Comparison of ENCODE assay signal across 8 mouse cellular contexts in the genomic region with DNA sequence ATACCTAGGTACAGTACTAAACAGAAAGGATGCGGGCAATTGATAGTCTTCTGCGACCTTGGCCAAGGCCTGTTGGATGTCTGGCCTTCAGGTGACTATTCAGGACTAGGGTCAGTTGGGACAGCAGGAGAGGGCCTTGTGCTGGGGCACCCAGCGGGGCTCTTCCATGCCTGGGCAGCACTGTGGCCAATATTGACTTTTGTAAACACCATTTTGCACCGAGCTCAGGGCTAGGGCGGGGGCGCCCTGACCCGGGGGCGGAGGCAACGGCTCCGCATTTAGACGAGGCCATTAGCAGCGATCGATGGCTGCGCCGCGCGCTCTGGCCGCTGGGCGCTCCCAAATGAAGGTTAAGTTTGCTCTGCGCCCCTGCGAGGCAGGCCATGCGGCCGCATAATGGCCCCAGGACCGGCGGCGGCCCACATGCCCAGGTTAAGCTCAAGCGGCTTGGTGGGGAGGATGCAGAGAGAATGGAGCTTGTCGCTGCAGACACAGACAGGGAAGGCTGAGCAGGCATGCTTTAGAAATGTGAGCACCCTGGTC.
A peak's percentile ranks its signal among the peaks of the same experiment; 100 is the strongest.
DNase-seq lines count a peak whose midpoint lies in the region; ATAC-seq and TF ChIP-seq lines count a peak whose summit lies in the region.
"Had no signal": no experiment of that assay in that cellular context is flagged by ENCODE, and none has a peak within 500 bp of the region (broad histone marks: within the 10 kb centered on the region; RNA-seq: fewer than 3 reads in every experiment).

No protein-coding gene starts in this region.

- no peak for TF ChIP-seq CTCF in layer of hippocampus, adult 2 months (conservative IDR thresholded peaks at IDR 0.05)

- no peak overlapping the region for H3K27ac ChIP-seq in hindbrain, embryonic 13.5 days
- no peak overlapping the region for H3K27ac ChIP-seq in midbrain, embryonic 13.5 days
- H3K27ac ChIP-seq in layer of hippocampus, adult 2 months, result no peak overlapping the region

- H3K4me1 ChIP-seq in hindbrain, embryonic 13.5 days (replicated peaks), result peaks cover 19% of the 10 kb centered on the region
- peaks cover 5% of the 10 kb centered on the region for H3K4me1 ChIP-seq in midbrain, embryonic 13.5 days (replicated peaks)

- 12% methylated on average over 27 of the region's 28 CpGs for WGBS in hindbrain, embryonic 13.5 days
- WGBS in midbrain, embryonic 13.5 days, result 10% methylated on average over 28 of the region's 28 CpGs

- ATAC-seq in hindbrain, embryonic 13.5 days (ENCODE audit: low FRiP score), result peak; percentile 40
- ATAC-seq in midbrain, embryonic 13.5 days, result peak; percentile 40

- peak overlapping the region; percentile 61 for H3K9ac ChIP-seq in hindbrain, embryonic 13.5 days
- H3K9ac ChIP-seq in midbrain, embryonic 13.5 days (replicated peaks), result no peak overlapping the region

- no peaks in the 10 kb centered on the region for H3K36me3 ChIP-seq in hindbrain, embryonic 13.5 days
- H3K36me3 ChIP-seq in midbrain, embryonic 13.5 days, result no peaks in the 10 kb centered on the region

- DNase-seq in ES-CJ7 (ENCODE audit: low read depth, low spot score) (peak; percentile 31), ZHBTc4 (ENCODE audit: low read depth, low spot score) (peak; percentile 66)
- no peak for DNase-seq in cerebellum, adult 11 months
- DNase-seq in thymus, postnatal 14 days, result no peak
- no peak for DNase-seq in layer of hippocampus, adult 2 months (ENCODE audit: low spot score in 2 of 2)

- H3K4me3 ChIP-seq in hindbrain, embryonic 13.5 days, result 0 out of 2 replicates have a peak overlapping the region, but pooled peaks have one; percentile 15
- no peak overlapping the region; the same call in 1 of the 2 replicates for H3K4me3 ChIP-seq in midbrain, embryonic 13.5 days (replicated peaks)
- no peak overlapping the region for H3K4me3 ChIP-seq in layer of hippocampus, adult 2 months
- H3K4me3 ChIP-seq: myocyte had no signal

- peak overlapping the region; percentile 49 for H3K4me2 ChIP-seq in hindbrain, embryonic 13.5 days
- H3K4me2 ChIP-seq in midbrain, embryonic 13.5 days (replicated peaks), result peak overlapping the region; percentile 33

- H3K27me3 ChIP-seq in hindbrain, embryonic 13.5 days, result peaks cover 44% of the 10 kb centered on the region
- H3K27me3 ChIP-seq in midbrain, embryonic 13.5 days, result peaks cover 27% of the 10 kb centered on the region

- H3K9me3 ChIP-seq in hindbrain, embryonic 13.5 days, result no peaks in the 10 kb centered on the region
- H3K9me3 ChIP-seq in midbrain, embryonic 13.5 days, result no peaks in the 10 kb centered on the region

Comparison
In these comparisons a context has a peak if more than half of its experiments do, and no peak if none do; other contexts are left out.
1. DNase-seq: peak in ES-CJ7 (single experiment) and ZHBTc4 (single experiment); none in cerebellum, adult 11 months (single experiment), thymus, postnatal 14 days (single experiment) and layer of hippocampus, adult 2 months (0 of 2).